Mouse (Mus musculus): ENCODE results near the gene Pakap.

Pakap gene

GRCm38 (mm10) chr4:57715849-57716248, 147.9 kb downstream of the Pakap start:
- no peak for DNase-seq (ENCODE audit: low read depth, low spot score)

- no peak for DNase-seq (ENCODE audit: low read depth, low spot score)
Observed at GRCm38 (mm10) chr4:57716735-57717134, 148.8 kb downstream of the Pakap start.

GRCm38 (mm10) chr4:57717354-57717753, 149.4 kb downstream of the Pakap start, which contains the start of gene Akap2:
Gene Akap2 (plus strand): TSS chr4:57717657.
- DNase-seq (ENCODE audit: low read depth, low spot score), result no peak

- no peak for DNase-seq (ENCODE audit: low read depth, low spot score)
Observed at GRCm38 (mm10) chr4:57719370-57719769, 151.4 kb downstream of the Pakap start.

- no peak for DNase-seq (ENCODE audit: low read depth, low spot score)
Observed at GRCm38 (mm10) chr4:57720869-57721361, 152.9 kb downstream of the Pakap start.

GRCm38 (mm10) chr4:57722296-57722695, 154.3 kb downstream of the Pakap start:
- DNase-seq (ENCODE audit: low read depth, low spot score), result no peak

GRCm38 (mm10) chr4:57723659-57724058, 155.7 kb downstream of the Pakap start:
- no peak for DNase-seq (ENCODE audit: low read depth, low spot score)

- DNase-seq (ENCODE audit: low read depth, low spot score), result no peak
Observed at GRCm38 (mm10) chr4:57725569-57725968, 157.6 kb downstream of the Pakap start.

- DNase-seq (ENCODE audit: low read depth, low spot score), result no peak
Observed at GRCm38 (mm10) chr4:57728611-57729183, 160.7 kb downstream of the Pakap start.

GRCm38 (mm10) chr4:57730047-57730446, 162.1 kb downstream of the Pakap start:
- no peak for DNase-seq (ENCODE audit: low read depth, low spot score)

GRCm38 (mm10) chr4:57730801-57731598, 163.0 kb downstream of the Pakap start:
- DNase-seq (ENCODE audit: low read depth, low spot score), result no peak

- DNase-seq (ENCODE audit: low read depth, low spot score), result no peak
Observed at GRCm38 (mm10) chr4:57732351-57732750, 164.4 kb downstream of the Pakap start.

GRCm38 (mm10) chr4:57733445-57733844, 165.5 kb downstream of the Pakap start:
- DNase-seq (ENCODE audit: low read depth, low spot score), result no peak

GRCm38 (mm10) chr4:57735426-57735825, 167.4 kb downstream of the Pakap start:
- DNase-seq (ENCODE audit: low read depth, low spot score), result no peak

- DNase-seq (ENCODE audit: low read depth, low spot score), result no peak
Observed at GRCm38 (mm10) chr4:57738856-57739552, 171.0 kb downstream of the Pakap start.

GRCm38 (mm10) chr4:57743325-57743929, 175.4 kb downstream of the Pakap start:
- no peak for DNase-seq (ENCODE audit: low read depth, low spot score)

GRCm38 (mm10) chr4:57750651-57751050, 182.7 kb downstream of the Pakap start:
- no peak for DNase-seq (ENCODE audit: low read depth, low spot score)

GRCm38 (mm10) chr4:57751054-57751453, 183.1 kb downstream of the Pakap start:
- no peak for DNase-seq (ENCODE audit: low read depth, low spot score)

GRCm38 (mm10) chr4:57751566-57751965, 183.6 kb downstream of the Pakap start:
- no peak for DNase-seq (ENCODE audit: low read depth, low spot score)

GRCm38 (mm10) chr4:57755085-57755484, 187.1 kb downstream of the Pakap start:
- DNase-seq (ENCODE audit: low read depth, low spot score), result no peak

GRCm38 (mm10) chr4:57757997-57758396, 190.0 kb downstream of the Pakap start:
- DNase-seq (ENCODE audit: low read depth, low spot score), result no peak

- no peak for DNase-seq (ENCODE audit: low read depth, low spot score)
Observed at GRCm38 (mm10) chr4:57762424-57762823, 194.4 kb downstream of the Pakap start.
